ENCODE assay signal across 8 mouse cellular contexts in genomic region chr5:139775216-139775926, GRCm38 (mm10). TPM values are rescaled to one million over a fixed set of nuclear protein-coding genes. Genes with fewer than 3 reads are reported as not detected.
DNase-seq lines count a peak whose midpoint lies in the region; ATAC-seq lines count a peak whose summit lies in the region.

Gene Ints1 (minus strand): TSS chr5:139775674.

- H3K27ac ChIP-seq in hindbrain, embryonic 11.5 days (ENCODE audit: low read depth, low read length): no peak within 1 kb of the TSS

- WGBS in hindbrain, embryonic 11.5 days: under 1% methylated on average over 55 of the region's 55 CpGs

- ATAC-seq in hindbrain, embryonic 11.5 days (ENCODE audit: low FRiP score): peak; percentile 93

- H3K4me1 ChIP-seq in hindbrain, embryonic 11.5 days (replicated peaks; ENCODE audit: control insufficient read depth, insufficient read depth, low read length): no peaks in the 10 kb centered on the region; the same call in 1 of the 2 replicates

- peak; percentile 96 for DNase-seq in Muller cell, postnatal 12 days (ENCODE audit: inconsistent ontology term)
- peak; percentile 95 for DNase-seq in cerebellum, adult 9-11 months
- DNase-seq in frontal cortex, adult 2 months (ENCODE audit: extremely low spot score in 1 of 2, low spot score in 1 of 2): peak; percentile 95 to 99
- DNase-seq in hindbrain, embryonic 11.5 days (ENCODE audit: low spot score): peak; percentile 99
- DNase-seq in layer of hippocampus, postnatal 10 days (ENCODE audit: low spot score in 2 of 2): peak; percentile 97
- peak; percentile 98 for DNase-seq in lung, postnatal 10 days
- peak; percentile 93 for DNase-seq in ovary, postnatal 36 days (ENCODE audit: low spot score)
- DNase-seq in thymus, postnatal 25 days: peak; percentile 97

- H3K27me3 ChIP-seq in hindbrain, embryonic 11.5 days (ENCODE audit: control insufficient read depth, insufficient read depth, low read length): no peaks in the 10 kb centered on the region

- H3K4me2 ChIP-seq in hindbrain, embryonic 11.5 days (replicated peaks; ENCODE audit: low read depth, low read length): peak within 1 kb of the TSS; percentile 87

- peak within 1 kb of the TSS; percentile 77 for H3K4me3 ChIP-seq in hindbrain, embryonic 11.5 days (ENCODE audit: low read depth, low read length)

- H3K36me3 ChIP-seq in hindbrain, embryonic 11.5 days (ENCODE audit: control insufficient read depth, insufficient read depth, low read length): peaks cover 10% of the 10 kb centered on the region; the same call in 1 of the 2 replicates

- no peaks in the 10 kb centered on the region for H3K9me3 ChIP-seq in hindbrain, embryonic 11.5 days (ENCODE audit: control insufficient read depth, low read length)

- peak within 1 kb of the TSS; percentile 67 for H3K9ac ChIP-seq in hindbrain, embryonic 11.5 days (ENCODE audit: low read depth, low read length)

RNA-seq across cellular contexts. Expression of gene Ints1, which starts in this region (rescaled TPM):
- 70.4 and 73.5 TPM in 2 replicates for polyA plus RNA-seq in frontal cortex, adult 2 months (2012; rRNA removed)
- polyA plus RNA-seq in hindbrain, embryonic 11.5 days (2014; fragmentation: Nextera tagmentation; extraction: Ambion mirVana): 26.3 and 28.3 TPM in 2 replicates
- total RNA-seq in layer of hippocampus, postnatal 10 days (2021): 10 to 100 TPM; 91.7 to 93.3 TPM
